ENCODE assay signal across 20 mouse cellular contexts in genomic region chr15:60632789-60633456, GRCm38 (mm10).
A peak's percentile ranks its signal among the peaks of the same experiment; 100 is the strongest.
DNase-seq lines count a peak whose midpoint lies in the region; ATAC-seq lines count a peak whose summit lies in the region.
"Had no signal": no experiment of that assay in that cellular context is flagged by ENCODE, and none has a peak within 500 bp of the region (broad histone marks: within the 10 kb centered on the region; RNA-seq: fewer than 3 reads in every experiment).

No protein-coding gene starts in this region.

- no peak overlapping the region for H3K4me3 ChIP-seq in midbrain, embryonic 11.5 days (ENCODE audit: low read depth, low read length)
- no peak overlapping the region for H3K4me3 ChIP-seq in midbrain, embryonic 10.5 days
- no peak overlapping the region for H3K4me3 ChIP-seq in forebrain, embryonic 13.5 days
- H3K4me3 ChIP-seq in hindbrain, embryonic 16.5 days (ENCODE audit: low read length) = no peak overlapping the region
- H3K4me3 ChIP-seq in neural tube, embryonic 13.5 days = no peak overlapping the region
- H3K4me3 ChIP-seq: embryonic facial prominence, embryonic 13.5 days; heart, embryonic 10.5 days; liver, embryonic 13.5 days; megakaryocyte, embryonic 14.5 days had no signal

- intact Hi-C loops in left cerebral cortex, postnatal 14 days (cut with DNase I) = no loop called here

- no peaks in the 10 kb centered on the region for H3K27me3 ChIP-seq in midbrain, embryonic 11.5 days (ENCODE audit: control insufficient read depth, insufficient read depth, low read length)
- no peaks in the 10 kb centered on the region for H3K27me3 ChIP-seq in midbrain, embryonic 10.5 days (ENCODE audit: low read depth, poor library complexity, severe bottlenecking)
- H3K27me3 ChIP-seq in forebrain, embryonic 13.5 days = no peaks in the 10 kb centered on the region
- no peaks in the 10 kb centered on the region for H3K27me3 ChIP-seq in hindbrain, embryonic 16.5 days (replicated peaks; ENCODE audit: control insufficient read depth, insufficient read depth, low read length)
- no peaks in the 10 kb centered on the region for H3K27me3 ChIP-seq in neural tube, embryonic 13.5 days
- H3K27me3 ChIP-seq: embryonic facial prominence, embryonic 13.5 days; liver, embryonic 13.5 days; megakaryocyte, embryonic 14.5 days had no signal

- no peak overlapping the region for H3K9ac ChIP-seq in midbrain, embryonic 11.5 days (ENCODE audit: low read length)
- H3K9ac ChIP-seq in forebrain, embryonic 13.5 days = no peak overlapping the region
- no peak overlapping the region for H3K9ac ChIP-seq in hindbrain, embryonic 16.5 days (ENCODE audit: low read depth, low read length)
- H3K9ac ChIP-seq in neural tube, embryonic 13.5 days = no peak overlapping the region
- H3K9ac ChIP-seq: embryonic facial prominence, embryonic 13.5 days; liver, embryonic 13.5 days had no signal

- no peaks in the 10 kb centered on the region for H3K36me3 ChIP-seq in midbrain, embryonic 11.5 days (ENCODE audit: control insufficient read depth, insufficient read depth, low read length)
- H3K36me3 ChIP-seq in midbrain, embryonic 10.5 days = no peaks in the 10 kb centered on the region
- H3K36me3 ChIP-seq in forebrain, embryonic 13.5 days (ENCODE audit: poor library complexity, severe bottlenecking) = no peaks in the 10 kb centered on the region
- H3K36me3 ChIP-seq in hindbrain, embryonic 16.5 days (ENCODE audit: control insufficient read depth, insufficient read depth, low read length) = no peaks in the 10 kb centered on the region
- H3K36me3 ChIP-seq in neural tube, embryonic 13.5 days = no peaks in the 10 kb centered on the region
- H3K36me3 ChIP-seq: embryonic facial prominence, embryonic 13.5 days; heart, embryonic 10.5 days; liver, embryonic 13.5 days had no signal

- WGBS in midbrain, embryonic 11.5 days = 42% methylated on average over 4 of the region's 4 CpGs
- WGBS in midbrain, embryonic 10.5 days = 53% methylated on average over 4 of the region's 4 CpGs
- whole genome bisulfite sequencing in forebrain, embryonic 13.5 days = 11% methylated on average over 4 of the region's 4 CpGs
- 17% methylated on average over 4 of the region's 4 CpGs for WGBS in hindbrain, embryonic 16.5 days
- 16% methylated on average over 4 of the region's 4 CpGs for WGBS in neural tube, embryonic 13.5 days

- no peaks in the 10 kb centered on the region; the same call in 1 of the 2 replicates for H3K4me1 ChIP-seq in midbrain, embryonic 11.5 days (ENCODE audit: control insufficient read depth, insufficient read depth, low read length)
- peaks cover 15% of the 10 kb centered on the region for H3K4me1 ChIP-seq in midbrain, embryonic 10.5 days
- H3K4me1 ChIP-seq in forebrain, embryonic 13.5 days = peaks cover 16% of the 10 kb centered on the region
- no peaks in the 10 kb centered on the region; the same call in 1 of the 2 replicates for H3K4me1 ChIP-seq in hindbrain, embryonic 16.5 days (ENCODE audit: control insufficient read depth, insufficient read depth, low read depth, low read length)
- peaks cover 24% of the 10 kb centered on the region for H3K4me1 ChIP-seq in neural tube, embryonic 13.5 days (replicated peaks)
- H3K4me1 ChIP-seq: heart, embryonic 10.5 days; liver, embryonic 13.5 days; megakaryocyte, embryonic 14.5 days had no signal

- H3K9me3 ChIP-seq in midbrain, embryonic 11.5 days (ENCODE audit: control insufficient read depth, low read length) = no peaks in the 10 kb centered on the region
- no peaks in the 10 kb centered on the region for H3K9me3 ChIP-seq in midbrain, embryonic 10.5 days (replicated peaks)
- no peaks in the 10 kb centered on the region for H3K9me3 ChIP-seq in forebrain, embryonic 13.5 days (replicated peaks)
- H3K9me3 ChIP-seq in hindbrain, embryonic 16.5 days (ENCODE audit: control insufficient read depth, low read length) = no peaks in the 10 kb centered on the region
- no peaks in the 10 kb centered on the region for H3K9me3 ChIP-seq in neural tube, embryonic 13.5 days
- H3K9me3 ChIP-seq: embryonic facial prominence, embryonic 13.5 days; heart, embryonic 10.5 days; liver, embryonic 13.5 days; megakaryocyte, embryonic 14.5 days had no signal

- DNase-seq in midbrain, embryonic 11.5 days (ENCODE audit: low spot score, missing footprints) = peak; percentile 75
- DNase-seq in midbrain, embryonic 10.5 days (ENCODE audit: low spot score) = no peak
- DNase-seq in kidney, postnatal 10 days = no peak
- DNase-seq in left cerebral cortex, postnatal 14 days (ENCODE audit: low spot score in 2 of 2) = no peak
- no peak for DNase-seq in right cerebral cortex, postnatal 36 days (ENCODE audit: low spot score in 2 of 2)
- DNase-seq: adrenal gland, postnatal 25 days; cerebellum, postnatal 36 days; gastrocnemius, postnatal 25 days; kidney, postnatal 25 days; layer of hippocampus, postnatal 36 days; liver, embryonic 13.5 days; spleen, adult 18-20 months; thymus, postnatal 36 days had no signal

- peak; percentile 50; the same call in 1 of the 2 replicates for ATAC-seq in midbrain, embryonic 11.5 days (ENCODE audit: low FRiP score)
- peak; percentile 22; the same call in 1 of the 2 replicates for ATAC-seq in forebrain, embryonic 13.5 days
- ATAC-seq in hindbrain, embryonic 16.5 days = peak; percentile 83
- peak; percentile 80 for ATAC-seq in neural tube, embryonic 13.5 days (ENCODE audit: low read depth)
- ATAC-seq: intestine, postnatal 0 days had no signal

- H3K27ac ChIP-seq in midbrain, embryonic 11.5 days (ENCODE audit: low read depth, low read length) = no peak overlapping the region
- no peak overlapping the region for H3K27ac ChIP-seq in midbrain, embryonic 10.5 days (replicated peaks)
- no peak overlapping the region for H3K27ac ChIP-seq in forebrain, embryonic 13.5 days
- no peak overlapping the region; the same call in 1 of the 2 replicates for H3K27ac ChIP-seq in hindbrain, embryonic 16.5 days (ENCODE audit: low read depth, low read length)
- H3K27ac ChIP-seq in neural tube, embryonic 13.5 days (replicated peaks) = 0 out of 2 replicates have a peak overlapping the region, but pooled peaks have one; percentile 39
- H3K27ac ChIP-seq: embryonic facial prominence, embryonic 13.5 days; heart, embryonic 10.5 days; liver, embryonic 13.5 days had no signal

- no peak overlapping the region for H3K4me2 ChIP-seq in midbrain, embryonic 11.5 days
- no peak overlapping the region for H3K4me2 ChIP-seq in forebrain, embryonic 13.5 days
- no peak overlapping the region for H3K4me2 ChIP-seq in hindbrain, embryonic 16.5 days (ENCODE audit: low read length)
- no peak overlapping the region for H3K4me2 ChIP-seq in neural tube, embryonic 13.5 days
- H3K4me2 ChIP-seq: embryonic facial prominence, embryonic 13.5 days; liver, embryonic 13.5 days had no signal

Comparison
In these comparisons a context has a peak if more than half of its experiments do, and no peak if none do; other contexts are left out.
1. ATAC-seq: peak in every context shown above with its lines; median percentile 83 in hindbrain, embryonic 16.5 days; 80 in neural tube, embryonic 13.5 days; 50 in midbrain, embryonic 11.5 days; 22 in forebrain, embryonic 13.5 days.